Mouse (Mus musculus) testis, postnatal 10 days (tissue): ENCODE measurements around the gene Gtpbp8.

Experiments used
- DNase-seq: peaks from one replicate; pipeline ENCODE4 v3.0.0; 2021; ENCODE audit warnings: low spot score

The Gtpbp8 gene

DNA sequence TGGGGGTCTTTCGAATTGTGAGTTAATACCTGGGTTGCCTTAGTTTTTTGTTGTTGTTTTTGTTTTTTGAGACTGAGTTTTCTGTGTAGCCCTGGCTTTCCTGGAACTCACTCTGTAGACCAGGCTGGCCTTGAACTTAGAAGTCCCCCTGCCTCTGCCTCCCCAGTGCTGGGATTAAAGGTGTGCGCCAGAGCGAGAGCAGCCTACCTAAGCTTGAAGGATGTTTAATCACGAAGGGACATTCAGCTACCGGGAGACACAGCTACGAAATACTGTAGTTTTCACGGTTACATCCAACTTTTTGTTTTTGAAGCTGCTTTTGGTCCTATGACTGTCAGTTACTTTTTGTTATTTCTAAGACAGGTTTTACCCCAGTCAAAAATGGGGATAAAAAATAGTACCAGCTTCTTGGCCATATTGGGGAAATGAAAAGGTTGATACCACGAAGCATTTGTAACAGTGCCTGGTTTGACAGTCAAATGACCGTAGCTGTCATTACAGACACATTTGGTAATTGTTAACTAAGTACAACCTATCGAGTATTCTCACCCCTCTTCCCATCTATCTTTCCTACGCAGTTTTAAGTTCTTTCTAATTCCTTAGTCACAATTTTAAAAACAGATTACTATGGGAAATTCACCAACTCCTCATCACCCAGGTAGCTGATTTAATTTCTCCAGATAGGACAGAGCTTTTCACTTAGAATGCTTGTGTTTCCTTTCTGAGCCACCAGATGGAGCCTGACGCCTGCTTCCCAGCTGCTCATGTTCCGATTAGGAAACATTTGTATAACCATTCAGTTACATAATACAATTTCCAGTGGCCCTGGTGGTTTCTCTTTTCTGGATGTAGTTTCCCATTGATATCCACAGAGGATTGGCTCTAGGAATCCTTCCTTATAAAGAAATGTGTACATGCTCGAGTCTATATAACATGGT lies 20.6 kb downstream of the Gtpbp8 start:
- DNase-seq = peak; percentile 76

DNA sequence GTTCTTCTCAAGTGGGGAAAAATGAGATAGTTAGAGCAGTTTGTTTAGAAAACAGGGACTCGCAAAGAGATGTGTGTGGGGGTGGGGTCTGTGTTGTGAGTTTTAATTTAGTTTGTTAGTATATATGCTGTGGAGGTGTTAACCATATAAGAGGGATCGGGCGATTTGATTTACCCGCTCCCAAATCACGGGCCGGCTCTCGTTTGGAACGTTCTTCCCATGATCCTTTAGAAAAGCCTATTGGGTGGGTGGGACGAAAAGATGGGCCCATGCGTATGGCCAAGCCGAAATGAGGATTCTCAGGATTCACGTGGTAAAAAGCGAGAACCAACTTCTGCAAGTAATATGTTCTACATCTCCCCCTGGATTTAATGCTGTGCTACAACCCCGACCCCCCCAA lies 21.3 kb downstream of the Gtpbp8 start:
- no peak for DNase-seq

DNA sequence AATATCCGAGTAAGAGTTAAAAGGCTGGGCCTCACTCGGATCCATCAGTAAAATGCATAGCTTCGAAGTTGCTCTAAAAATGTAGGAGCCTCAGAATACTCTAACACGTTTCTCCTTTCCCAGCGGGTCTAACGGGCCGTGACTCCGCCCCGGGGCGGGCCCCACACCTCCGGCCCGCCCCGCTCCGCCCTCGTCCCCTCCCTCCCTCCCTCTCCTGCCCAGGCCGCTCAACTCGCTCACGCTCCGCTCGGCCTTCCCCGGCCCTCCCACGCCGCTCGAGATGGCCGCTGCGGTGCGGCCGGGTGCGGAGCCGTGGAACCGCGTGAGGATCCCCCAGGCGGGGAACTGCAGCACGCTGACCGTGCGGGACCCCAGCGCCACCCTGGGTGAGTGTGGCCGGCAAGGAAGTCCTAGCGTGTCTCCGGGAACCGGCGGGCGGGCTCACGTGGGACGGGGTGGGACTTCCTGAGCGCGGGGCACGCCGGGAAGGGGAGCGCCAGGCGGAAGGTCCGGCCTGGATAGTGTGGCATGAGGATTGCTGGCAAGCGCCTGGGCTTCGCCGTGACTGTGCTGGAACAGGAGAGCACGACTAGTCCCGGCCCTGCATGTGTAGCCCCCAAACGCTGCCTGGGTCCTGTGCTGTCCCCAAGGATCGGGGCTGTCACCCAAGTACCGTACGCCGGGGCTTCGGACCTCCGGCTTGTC lies 21.9 kb downstream of the Gtpbp8 start, which contains the start of gene Nepro:
Gene Nepro (plus strand): TSS at position 219 of the 705 bp plus-strand sequence.
- DNase-seq = peak; percentile 94

GRCm38 (mm10) chr16:44722666-44723065 lies 23.5 kb downstream of the Gtpbp8 start:
- DNase-seq = no peak

GRCm38 (mm10) chr16:44720518-44720917 lies 25.6 kb downstream of the Gtpbp8 start:
- no peak for DNase-seq

DNA sequence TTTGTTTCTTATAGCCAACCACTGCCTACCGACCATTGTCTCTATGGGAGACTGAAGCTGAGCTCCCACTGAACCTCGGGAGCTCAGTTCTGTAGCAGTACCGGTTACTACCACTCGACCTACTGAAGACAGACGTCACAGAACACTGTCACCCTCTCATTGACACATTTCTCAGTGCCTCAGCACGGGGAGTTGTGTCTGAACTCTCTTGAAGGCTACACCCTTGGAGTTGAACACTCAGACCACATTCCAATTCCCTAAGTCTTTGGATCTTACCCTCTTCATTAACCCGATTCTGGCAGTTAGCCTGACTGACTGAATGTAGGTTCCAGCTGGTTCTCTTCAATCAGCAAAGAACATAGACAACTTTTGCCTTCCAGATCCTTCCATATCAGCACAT lies 26.8 kb downstream of the Gtpbp8 start:
- DNase-seq = no peak

DNA sequence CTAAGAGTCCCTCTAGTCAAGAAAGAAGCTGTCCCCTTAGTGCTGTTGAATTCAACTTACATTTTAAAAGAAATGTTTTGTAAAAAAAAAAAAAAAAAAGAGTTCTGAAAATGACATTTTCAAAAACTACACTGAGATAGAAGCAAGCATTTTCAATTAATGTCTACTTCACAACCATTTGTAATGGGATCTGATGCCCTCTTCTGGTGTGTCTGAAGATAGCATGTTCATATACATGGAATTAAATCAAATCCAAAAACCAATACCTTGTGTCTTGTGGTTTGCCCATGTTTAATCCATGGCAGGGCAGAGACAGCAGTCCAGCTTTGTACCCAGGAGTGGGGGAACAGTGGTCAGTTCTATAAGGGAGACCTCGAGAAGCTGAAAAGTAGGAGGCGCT lies 28.3 kb downstream of the Gtpbp8 start:
- no peak for DNase-seq

DNA sequence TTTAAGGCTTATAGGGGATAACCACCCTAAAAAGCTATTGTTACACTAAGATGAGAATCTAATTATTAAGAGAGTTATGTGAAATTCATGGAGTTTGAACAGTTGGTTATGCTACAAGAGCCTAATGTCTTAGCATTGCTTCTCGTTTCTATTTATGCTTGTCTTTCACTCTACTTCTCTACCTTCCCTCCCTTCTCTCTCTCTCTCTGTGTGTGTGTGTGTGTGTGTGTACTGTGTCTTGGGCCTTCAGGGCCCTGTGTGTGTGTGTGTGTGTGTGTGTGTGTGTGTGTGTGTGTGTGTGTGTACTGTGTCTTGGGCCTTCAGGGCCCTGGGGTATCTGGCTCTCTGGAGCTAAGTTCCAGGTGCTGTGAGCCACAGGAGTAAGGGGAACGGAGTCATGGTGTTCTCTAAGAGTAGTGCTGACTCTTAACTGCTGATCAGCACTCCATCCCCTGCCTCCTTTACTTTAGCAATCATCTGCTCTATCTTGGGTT lies 29.0 kb downstream of the Gtpbp8 start:
- no peak for DNase-seq

DNA sequence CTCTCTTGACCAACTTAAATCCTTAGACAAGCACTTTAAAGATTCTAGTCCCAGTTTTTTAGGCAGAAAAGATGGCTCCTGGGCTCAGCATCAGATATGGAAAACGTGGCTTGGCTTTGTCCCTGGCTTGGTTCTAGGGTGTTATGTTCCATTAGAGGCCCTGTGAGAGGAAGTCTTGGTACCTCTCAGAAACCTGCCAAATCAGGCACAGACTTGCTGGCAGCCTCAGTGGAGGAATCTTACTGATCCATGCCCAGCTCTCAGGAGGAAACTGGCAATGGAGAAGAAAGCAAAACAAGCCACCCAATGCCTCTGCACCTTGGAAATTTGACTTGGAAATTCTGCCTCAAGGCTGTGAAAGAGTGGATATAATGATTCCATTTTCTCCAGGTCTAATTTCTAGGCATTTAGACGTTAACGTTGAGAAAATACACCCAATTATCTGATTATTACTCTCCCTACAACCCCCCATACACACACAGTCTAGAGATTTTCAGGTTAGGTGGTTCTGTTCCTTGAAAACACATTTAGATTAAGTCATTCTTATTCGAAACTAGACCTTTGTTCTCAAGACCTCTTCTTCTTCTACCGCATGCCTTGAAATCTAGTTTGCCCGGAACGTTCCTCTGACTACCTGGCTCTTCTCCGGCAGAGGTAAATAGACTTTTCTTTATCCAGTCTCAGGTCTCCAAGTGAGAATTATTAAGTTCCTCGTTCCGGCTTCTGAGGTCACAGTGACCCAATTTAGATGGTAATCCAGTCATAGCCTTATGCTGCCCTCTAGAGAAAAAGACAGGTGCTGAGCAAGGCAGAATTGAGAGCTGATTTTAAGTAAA lies 29.6 kb downstream of the Gtpbp8 start:
- no peak for DNase-seq

GRCm38 (mm10) chr16:44703458-44703857 lies 42.7 kb downstream of the Gtpbp8 start:
- no peak for DNase-seq

GRCm38 (mm10) chr16:44702272-44702671 lies 43.9 kb downstream of the Gtpbp8 start:
- DNase-seq = no peak

GRCm38 (mm10) chr16:44701155-44701554 lies 45.0 kb downstream of the Gtpbp8 start:
- no peak for DNase-seq

GRCm38 (mm10) chr16:44697473-44698205 lies 48.5 kb downstream of the Gtpbp8 start:
- no peak for DNase-seq

GRCm38 (mm10) chr16:44695859-44696620 lies 50.1 kb downstream of the Gtpbp8 start:
- no peak for DNase-seq

DNA sequence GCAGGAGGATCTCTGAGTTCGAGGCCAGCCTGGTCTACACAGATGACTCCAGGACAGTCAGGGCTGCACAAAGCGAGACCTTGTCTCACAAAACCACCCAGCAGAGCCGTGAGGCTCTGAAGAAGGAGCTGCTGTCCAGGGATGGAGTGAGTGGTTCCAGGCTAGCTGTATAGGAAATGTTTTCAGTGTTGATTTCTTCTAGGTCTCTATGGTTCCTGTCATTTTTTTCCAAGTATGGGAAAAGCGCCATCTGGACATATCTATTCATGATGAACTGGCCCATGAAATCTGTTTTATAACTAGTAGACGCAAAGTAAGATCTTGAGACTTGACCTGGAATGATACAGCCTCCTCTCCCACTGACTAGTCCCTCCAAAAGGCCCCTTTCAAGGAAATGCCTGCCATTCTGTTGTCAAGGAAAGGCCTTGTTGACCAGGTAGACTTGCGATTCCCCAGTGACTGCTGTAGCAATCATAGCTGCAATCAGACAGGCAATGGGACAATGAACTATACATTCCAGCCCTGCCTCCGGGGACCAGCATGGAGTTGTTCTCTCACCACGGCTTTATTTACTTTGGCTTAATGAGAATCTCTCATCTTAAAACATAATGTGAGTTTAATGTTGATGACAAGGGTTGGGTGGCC lies 50.8 kb downstream of the Gtpbp8 start:
- DNase-seq = no peak

- DNase-seq = no peak
Observed at GRCm38 (mm10) chr16:44693695-44694094, 52.5 kb downstream of the Gtpbp8 start.

GRCm38 (mm10) chr16:44692541-44692940 lies 53.6 kb downstream of the Gtpbp8 start:
- DNase-seq = no peak

GRCm38 (mm10) chr16:44691561-44692141 lies 54.5 kb downstream of the Gtpbp8 start:
- peak; percentile 77 for DNase-seq

DNA sequence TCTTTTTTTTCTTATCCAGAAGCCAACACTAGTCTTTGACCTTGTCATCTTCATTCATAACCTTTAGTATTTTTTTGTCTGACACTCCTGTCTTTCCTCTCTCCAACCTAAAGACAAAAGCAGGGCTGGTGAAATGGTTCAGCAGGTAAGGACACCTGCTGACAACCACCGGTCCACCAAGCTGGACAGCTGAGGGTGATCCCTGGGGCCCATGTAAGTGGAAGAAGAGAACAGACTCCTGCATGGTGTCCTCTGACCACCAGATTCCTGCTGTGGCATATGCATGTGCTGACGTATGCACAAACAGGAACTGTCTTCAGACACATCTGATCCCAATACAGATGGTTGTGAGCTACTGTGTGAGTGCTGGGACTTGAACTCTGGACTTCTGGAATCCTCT lies 55.1 kb downstream of the Gtpbp8 start:
- DNase-seq = no peak

- DNase-seq = no peak
Observed at GRCm38 (mm10) chr16:44690501-44690900, 55.7 kb downstream of the Gtpbp8 start.
